Mouse (Mus musculus) intestine, embryonic 15.5 days (tissue): Measurements from ENCODE around the gene Asna1. TPM values are rescaled to one million over a fixed set of nuclear protein-coding genes. Genes with fewer than 3 reads are reported as not detected.

ENCODE experiments used
- ATAC-seq: fragments of 200-750 bp; cut with Nextera tagmentation; 2 replicates; pipeline ENCODE4 v1.8.0; 2017; ENCODE audit warnings: moderate TSS enrichment, moderate library complexity
- H3K27ac ChIP-seq: fragments of 300-500 bp; sonication (generic); 2 replicates; pipeline ENCODE4 v1.5.1; 2015; ENCODE audit warnings: mild to moderate bottlenecking, inconsistent platforms
- H3K27me3 ChIP-seq: fragments of 300-500 bp; sonication (generic); replicated peaks from 2 replicates; pipeline ENCODE4 v1.6.1; 2015; ENCODE audit warnings: inconsistent platforms
- H3K36me3 ChIP-seq: fragments of 300-500 bp; sonication (generic); 2 replicates; pipeline ENCODE4 v1.6.1; 2015; ENCODE audit warnings: inconsistent platforms
- H3K4me1 ChIP-seq: fragments of 300-500 bp; sonication (generic); replicated peaks from 2 replicates; pipeline ENCODE4 v1.6.1; 2015; ENCODE audit warnings: inconsistent platforms
- H3K4me2 ChIP-seq: fragments of 300-500 bp; sonication (generic); replicated peaks from 2 replicates; pipeline ENCODE4 v1.6.1; 2015; ENCODE audit warnings: mild to moderate bottlenecking, inconsistent platforms
- H3K4me3 ChIP-seq: fragments of 300-500 bp; sonication (generic); replicated peaks from 2 replicates; pipeline ENCODE4 v1.5.1; 2015; ENCODE audit warnings: inconsistent platforms
- H3K9ac ChIP-seq: fragments of 300-500 bp; sonication (generic); 2 replicates; pipeline ENCODE4 v1.6.1; 2015; ENCODE audit warnings: inconsistent platforms
- H3K9me3 ChIP-seq: fragments of 300-500 bp; sonication (generic); 2 replicates; pipeline ENCODE4 v1.6.1; 2016; ENCODE audit warnings: inconsistent platforms
- WGBS: fragments of 180-500 bp; shearing (Covaris S2); methylation state at CpG from one replicate; pipeline ENCODE4 v1.1.7; 2015; 5-methylcytosine and 5-hydroxymethylcytosine counted together
- polyA plus RNA-seq: library from polyadenylated mRNA; unstranded; fragments of >200 nt; fragmentation: Nextera tagmentation; extraction: Ambion mirVana; gene quantifications from 2 replicates; pipeline ENCODE4 v1.2.1, GENCODE M21; 2015

The Asna1 gene
- polyA plus RNA-seq = 125 and 130 TPM in 2 replicates

- peak within 1 kb of the TSS; percentile 68 for H3K9ac ChIP-seq
- peak within 1 kb of the TSS; percentile 80 for H3K4me3 ChIP-seq
- peaks cover 21% of the 10 kb centered on the region; the same call in 1 of the 2 replicates for H3K36me3 ChIP-seq
- peak within 1 kb of the TSS; percentile 74 for H3K27ac ChIP-seq
- H3K9me3 ChIP-seq = no peaks in the 10 kb centered on the region
- ATAC-seq = peak; percentile 91
- H3K4me1 ChIP-seq = peaks cover 30% of the 10 kb centered on the region
- H3K4me2 ChIP-seq = peak within 1 kb of the TSS; percentile 82
- 4% methylated on average over 30 of the region's 30 CpGs for WGBS
- H3K27me3 ChIP-seq = no peaks in the 10 kb centered on the region
Observed at GRCm38 (mm10) chr8:85025098-85025932, at the start of gene Asna1. Gene Asna1 (minus strand): TSS chr8:85025281.

- ATAC-seq = no peak
- WGBS = 88% methylated on average over 10 of the region's 10 CpGs
- H3K36me3 ChIP-seq = peaks cover 21% of the 10 kb centered on the region
Observed at GRCm38 (mm10) chr8:85074617-85075016, 49.5 kb upstream of the Asna1 start.

DNA sequence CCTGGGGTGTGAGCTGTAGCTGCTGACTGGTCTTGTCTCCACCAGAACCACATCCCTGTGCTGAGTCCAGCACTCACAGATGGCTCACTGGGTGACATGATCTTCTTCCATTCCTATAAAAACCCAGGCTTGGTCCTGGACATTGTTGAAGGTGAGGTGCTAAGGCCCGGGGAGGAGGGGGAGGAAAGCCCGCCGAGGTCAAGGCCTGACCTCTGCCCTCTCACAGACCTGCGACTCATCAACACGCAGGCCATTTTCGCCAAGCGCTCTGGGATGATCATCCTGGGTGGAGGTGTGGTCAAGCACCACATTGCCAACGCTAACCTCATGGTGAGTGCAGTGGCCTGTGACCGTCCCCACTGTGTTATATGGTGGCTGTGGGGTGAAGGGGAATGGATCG is 49.1 kb upstream of the Asna1 start:
- no peaks in the 10 kb centered on the region for H3K9me3 ChIP-seq
- H3K27ac ChIP-seq = no peak overlapping the region
- no peak for ATAC-seq
- H3K4me1 ChIP-seq = peaks cover 9% of the 10 kb centered on the region; the same call in 1 of the 2 replicates
- no peak overlapping the region for H3K9ac ChIP-seq
- 71% methylated on average over 10 of the region's 10 CpGs for WGBS
- H3K36me3 ChIP-seq = peaks cover 21% of the 10 kb centered on the region
- no peak overlapping the region for H3K4me3 ChIP-seq
- no peak overlapping the region for H3K4me2 ChIP-seq
- no peaks in the 10 kb centered on the region for H3K27me3 ChIP-seq

More at GRCm38 (mm10) chr8:85074617-85075016, 49.5 kb upstream of the Asna1 start:
- Histone ChIP-seq H3K4me1 (peaks cover 9% of the 10 kb centered on the region; the same call in 1 of the 2 replicates), H3K9me3 (no peaks in the 10 kb centered on the region), H3K4me2 (no peak overlapping the region), H3K9ac (no peak overlapping the region), H3K4me3 (no peak overlapping the region), H3K27me3 (no peaks in the 10 kb centered on the region), H3K27ac (no peak overlapping the region)

DNA sequence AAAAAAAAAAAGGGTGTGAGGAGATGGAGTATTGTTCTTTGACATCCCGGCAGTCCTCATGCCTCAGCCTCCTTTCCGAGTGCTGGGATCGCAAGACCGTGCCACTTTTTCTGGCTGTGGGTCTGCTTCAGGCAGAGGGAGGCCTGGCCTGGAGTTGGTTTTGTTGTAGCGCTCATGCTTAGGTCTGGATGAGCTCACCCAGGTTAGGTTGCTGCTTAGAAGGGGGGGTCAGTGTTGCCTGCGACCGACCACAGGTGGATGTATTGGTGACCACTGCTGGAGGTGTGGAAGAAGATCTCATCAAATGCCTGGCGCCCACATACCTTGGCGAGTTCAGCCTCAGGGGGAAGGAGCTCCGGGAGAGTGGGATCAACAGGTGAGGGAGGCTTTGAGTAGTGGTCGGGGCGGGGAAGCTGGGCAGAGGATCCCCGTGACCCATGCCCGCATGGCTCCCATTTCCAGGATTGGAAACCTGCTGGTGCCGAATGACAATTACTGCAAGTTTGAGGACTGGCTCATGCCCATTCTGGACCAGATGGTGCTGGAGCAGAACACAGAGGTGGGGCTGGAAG is 48.0 kb upstream of the Asna1 start:
- WGBS = 90% methylated on average over 15 of the region's 15 CpGs
- Histone ChIP-seq H3K36me3 (peaks cover 17% of the 10 kb centered on the region), H3K4me1 (peaks cover 9% of the 10 kb centered on the region; the same call in 1 of the 2 replicates), H3K27ac (no peak overlapping the region), H3K27me3 (no peaks in the 10 kb centered on the region), H3K4me2 (no peak overlapping the region), H3K9me3 (no peaks in the 10 kb centered on the region), H3K9ac (no peak overlapping the region), H3K4me3 (no peak overlapping the region)
- ATAC-seq = no peak

DNA sequence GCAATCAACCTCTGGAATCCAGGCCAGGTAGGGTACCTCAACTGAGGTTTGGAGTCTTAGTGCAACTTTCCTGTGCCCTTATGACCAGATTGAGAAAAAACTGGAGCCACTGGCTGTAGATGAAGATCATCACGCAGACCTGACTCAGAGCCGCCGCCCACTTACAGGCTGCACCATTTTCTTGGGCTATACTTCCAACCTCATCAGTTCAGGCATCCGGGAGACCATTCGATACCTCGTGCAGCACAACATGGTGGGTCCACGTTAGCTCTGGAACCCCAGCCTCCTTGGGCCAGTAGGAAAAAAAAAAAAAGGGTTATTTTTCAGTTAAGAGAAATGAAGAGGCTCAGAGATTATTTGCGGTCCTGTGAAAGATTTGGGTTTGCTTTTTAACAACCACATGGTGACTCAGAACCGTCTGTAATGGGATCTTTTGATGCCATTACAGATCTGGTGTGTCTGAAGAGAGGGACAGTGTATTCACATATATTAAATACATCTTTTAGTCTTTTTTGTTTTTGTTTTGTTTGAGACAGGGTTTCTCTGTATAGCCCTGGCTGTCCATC is 47.4 kb upstream of the Asna1 start:
- Histone ChIP-seq H3K27me3 (no peaks in the 10 kb centered on the region), H3K36me3 (peaks cover 17% of the 10 kb centered on the region), H3K4me2 (peak overlapping the region; percentile 73), H3K9ac (peak overlapping the region; percentile 90), H3K4me3 (peak overlapping the region; percentile 97), H3K4me1 (peaks cover 9% of the 10 kb centered on the region; the same call in 1 of the 2 replicates), H3K27ac (peak overlapping the region; percentile 97; the same call in 1 of the 2 replicates), H3K9me3 (no peaks in the 10 kb centered on the region)
- 0 out of 2 replicates have a peak, but pooled peaks have one; percentile 17 for ATAC-seq
- WGBS = 37% methylated on average over 9 of the region's 9 CpGs

GRCm38 (mm10) chr8:85071514-85072281 is 46.6 kb upstream of the Asna1 start, which contains the start of gene Dhps:
Gene Dhps (plus strand): TSS chr8:85071757.
- under 1% methylated on average over 68 of the region's 68 CpGs for WGBS
- H3K9ac ChIP-seq = peak within 1 kb of the TSS; percentile 90
- H3K27me3 ChIP-seq = no peaks in the 10 kb centered on the region

DNA sequence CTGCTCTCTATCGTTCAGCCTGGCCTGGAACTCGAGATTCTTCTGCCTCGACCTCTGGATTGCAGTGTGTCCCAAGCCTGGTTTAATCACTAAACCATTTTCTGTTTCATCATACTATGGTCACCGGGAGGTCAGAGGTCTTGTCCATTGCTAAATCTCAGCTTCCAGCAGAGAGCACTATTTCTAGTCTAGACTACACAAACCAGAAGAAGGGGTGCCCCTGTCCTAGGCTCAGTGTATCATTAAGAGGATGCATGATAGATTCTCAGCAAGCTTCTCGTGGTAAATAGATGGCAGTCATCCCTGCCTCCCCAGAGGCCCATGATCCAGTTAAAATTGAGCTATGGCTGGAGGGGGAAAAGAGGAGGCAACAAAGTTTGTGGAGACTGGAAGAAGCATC is 46.0 kb upstream of the Asna1 start:
- H3K27me3 ChIP-seq = no peaks in the 10 kb centered on the region
- ATAC-seq = no peak

More at GRCm38 (mm10) chr8:85071514-85072281, 46.6 kb upstream of the Asna1 start, which contains the start of gene Dhps:
- ATAC-seq = peak; percentile 93
- Histone ChIP-seq H3K4me2 (peak within 1 kb of the TSS; percentile 73), H3K4me1 (peaks cover 9% of the 10 kb centered on the region; the same call in 1 of the 2 replicates), H3K4me3 (peak within 1 kb of the TSS; percentile 97), H3K36me3 (peaks cover 17% of the 10 kb centered on the region), H3K27ac (peak within 1 kb of the TSS; percentile 97), H3K9me3 (no peaks in the 10 kb centered on the region)

DNA sequence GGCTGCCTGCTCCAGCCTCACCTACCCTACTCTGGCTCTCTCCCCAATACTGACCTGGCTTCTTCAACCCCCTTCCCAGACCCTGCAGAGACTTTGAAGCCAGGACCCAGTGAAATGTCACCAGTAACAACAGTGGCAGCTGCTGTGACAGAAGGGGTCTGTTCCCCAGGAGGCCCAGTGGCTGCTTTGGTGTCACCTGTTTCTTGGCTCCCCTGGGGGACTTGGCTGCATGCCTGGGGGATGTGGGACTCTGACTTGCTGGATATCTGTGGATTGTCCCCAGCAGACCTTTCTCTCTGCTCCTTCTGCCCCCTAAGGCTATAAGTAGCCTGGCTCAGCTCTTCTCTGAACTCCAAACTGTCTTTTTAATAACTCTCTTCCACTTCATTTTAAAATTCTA is 42.9 kb upstream of the Asna1 start, which contains the start of gene Gm5741:
Gene Gm5741 (minus strand): TSS at position 1 of the 400 bp plus-strand sequence.
- H3K36me3 ChIP-seq = no peaks in the 10 kb centered on the region
- no peak for ATAC-seq
- H3K9ac ChIP-seq = no peak within 1 kb of the TSS
- H3K27me3 ChIP-seq = no peaks in the 10 kb centered on the region
- H3K9me3 ChIP-seq = no peaks in the 10 kb centered on the region
- no peak within 1 kb of the TSS for H3K4me3 ChIP-seq
- H3K4me1 ChIP-seq = peaks cover 9% of the 10 kb centered on the region; the same call in 1 of the 2 replicates
- no peak within 1 kb of the TSS for H3K27ac ChIP-seq
- no peak within 1 kb of the TSS for H3K4me2 ChIP-seq

More for the DNA sequence above, 46.0 kb upstream of the Asna1 start:
- H3K4me3 ChIP-seq = peak overlapping the region; percentile 97
- WGBS = 73% methylated on average over 5 of the region's 5 CpGs
- peaks cover 9% of the 10 kb centered on the region; the same call in 1 of the 2 replicates for H3K4me1 ChIP-seq
- H3K9ac ChIP-seq = no peak overlapping the region
- H3K9me3 ChIP-seq = no peaks in the 10 kb centered on the region
- H3K36me3 ChIP-seq = peaks cover 17% of the 10 kb centered on the region
- H3K4me2 ChIP-seq = peak overlapping the region; percentile 73
- peak overlapping the region; percentile 97 for H3K27ac ChIP-seq

GRCm38 (mm10) chr8:85067155-85067554 is 42.1 kb upstream of the Asna1 start:
- no peaks in the 10 kb centered on the region for H3K9me3 ChIP-seq
- H3K27me3 ChIP-seq = no peaks in the 10 kb centered on the region
- H3K36me3 ChIP-seq = no peaks in the 10 kb centered on the region
- WGBS = 95% methylated on average over 2 of the region's 2 CpGs
- no peak overlapping the region for H3K4me2 ChIP-seq
- ATAC-seq = no peak
- H3K4me1 ChIP-seq = peaks cover 4% of the 10 kb centered on the region; the same call in 1 of the 2 replicates
- no peak overlapping the region for H3K4me3 ChIP-seq
- H3K9ac ChIP-seq = no peak overlapping the region
- no peak overlapping the region for H3K27ac ChIP-seq

- Histone ChIP-seq H3K9me3 (no peaks in the 10 kb centered on the region), H3K27ac (no peak overlapping the region), H3K4me3 (no peak overlapping the region), H3K4me2 (no peak overlapping the region), H3K27me3 (no peaks in the 10 kb centered on the region), H3K4me1 (0 out of 2 replicates have a peak, but pooled peaks cover 11% of the 10 kb centered on the region), H3K36me3 (no peaks in the 10 kb centered on the region), H3K9ac (no peak overlapping the region)
- peak; percentile 48 for ATAC-seq
- WGBS = 18% methylated on average over 2 of the region's 2 CpGs
Observed at GRCm38 (mm10) chr8:85065213-85065612, 40.1 kb upstream of the Asna1 start.

DNA sequence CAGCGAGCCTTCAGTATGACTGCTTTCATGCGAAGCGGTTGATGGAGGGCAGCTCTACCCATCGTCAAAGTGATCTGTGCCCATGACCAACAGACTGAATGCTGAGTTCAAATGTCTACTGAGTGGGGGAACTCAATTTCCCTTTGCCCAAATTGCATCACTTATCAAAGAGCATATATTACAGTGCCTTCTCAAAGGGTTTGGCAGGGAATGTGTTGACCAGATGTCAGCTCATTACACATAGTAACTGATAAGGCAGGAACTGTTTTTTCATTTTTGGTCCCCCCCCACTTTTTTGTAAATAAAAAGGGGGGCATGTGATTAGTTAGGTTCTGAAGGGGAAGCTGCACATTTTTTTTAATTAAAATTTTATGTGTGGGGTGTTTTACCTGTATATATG is 37.5 kb upstream of the Asna1 start:
- no peak overlapping the region for H3K9ac ChIP-seq
- WGBS = 97% methylated on average over 4 of the region's 4 CpGs
- H3K4me1 ChIP-seq = 0 out of 2 replicates have a peak, but pooled peaks cover 11% of the 10 kb centered on the region
- H3K4me3 ChIP-seq = no peak overlapping the region
- no peaks in the 10 kb centered on the region for H3K27me3 ChIP-seq
- no peaks in the 10 kb centered on the region for H3K9me3 ChIP-seq
- ATAC-seq = no peak
- H3K4me2 ChIP-seq = no peak overlapping the region
- H3K36me3 ChIP-seq = no peaks in the 10 kb centered on the region
- no peak overlapping the region for H3K27ac ChIP-seq
